Mouse (Mus musculus) midbrain, embryonic 11.5 days (tissue): Measurements from ENCODE around the gene Tor1b. TPM values are rescaled to one million over a fixed set of nuclear protein-coding genes. Genes with fewer than 3 reads are reported as not detected.

ENCODE experiments used
- ATAC-seq: fragments of 200-750 bp; cut with Nextera tagmentation; 2 replicates; pipeline ENCODE4 v1.8.0; 2017; ENCODE audit warnings: moderate TSS enrichment, moderate library complexity; ENCODE audit not compliant: low FRiP score
- DNase-seq: peaks from one replicate; pipeline ENCODE4 v3.0.0; 2015; ENCODE audit warnings: low spot score; ENCODE audit errors: missing footprints
- H3K27ac ChIP-seq: fragments of 300-500 bp; sonication (generic); 2 replicates; pipeline ENCODE4 v1.5.1; 2014; ENCODE audit warnings: low read depth, low read length
- H3K27me3 ChIP-seq: fragments of 300-500 bp; sonication (generic); 2 replicates; pipeline ENCODE4 v1.6.1; 2014; ENCODE audit warnings: mild to moderate bottlenecking, low read length, moderate library complexity, mixed read lengths; ENCODE audit not compliant: control insufficient read depth, insufficient read depth
- H3K36me3 ChIP-seq: fragments of 300-500 bp; sonication (generic); 2 replicates; pipeline ENCODE4 v1.6.1; 2014; ENCODE audit warnings: mild to moderate bottlenecking, low read length, moderate library complexity, mixed read lengths; ENCODE audit not compliant: control insufficient read depth, insufficient read depth
- H3K4me1 ChIP-seq: fragments of 300-500 bp; sonication (generic); 2 replicates; pipeline ENCODE4 v1.6.1; 2014; ENCODE audit warnings: low read length; ENCODE audit not compliant: control insufficient read depth, insufficient read depth
- H3K4me2 ChIP-seq: fragments of 300-500 bp; sonication (generic); 2 replicates; pipeline ENCODE4 v1.6.1; 2014; ENCODE audit warnings: mild to moderate bottlenecking, moderate library complexity
- H3K4me3 ChIP-seq: fragments of 300-500 bp; sonication (generic); 2 replicates; pipeline ENCODE4 v1.5.1; 2014; ENCODE audit warnings: low read depth, low read length
- H3K9ac ChIP-seq: fragments of 300-500 bp; sonication (generic); 2 replicates; pipeline ENCODE4 v1.6.1; 2014; ENCODE audit warnings: low read length
- H3K9me3 ChIP-seq: fragments of 300-500 bp; sonication (generic); 2 replicates; pipeline ENCODE4 v1.6.1; 2016; ENCODE audit warnings: low read length; ENCODE audit not compliant: control insufficient read depth
- WGBS: fragments of 180-500 bp; shearing (Covaris S2); extraction: QIAGEN DNeasy Blood & Tissue Kit; methylation state at CpG from one replicate; pipeline ENCODE4 v1.1.7; 2014; 5-methylcytosine and 5-hydroxymethylcytosine counted together
- polyA plus RNA-seq: library from polyadenylated mRNA; unstranded; fragments of >200 nt; fragmentation: Nextera tagmentation; extraction: Ambion mirVana; gene quantifications from 2 replicates; pipeline ENCODE4 v1.2.1, GENCODE M21; 2014

Tor1b gene
- polyA plus RNA-seq, 1 experiment from 2014 or later, result 19.3 TPM

GRCm38 (mm10) chr2:30990221-30990620 is 37.5 kb downstream of the Tor1b start:
- no peaks in the 10 kb centered on the region for H3K36me3 ChIP-seq
- H3K27ac ChIP-seq, result no peak overlapping the region
- H3K9me3 ChIP-seq, result no peaks in the 10 kb centered on the region
- no peaks in the 10 kb centered on the region for H3K4me1 ChIP-seq
- H3K4me2 ChIP-seq, result no peak overlapping the region
- no peaks in the 10 kb centered on the region for H3K27me3 ChIP-seq
- no peak overlapping the region for H3K4me3 ChIP-seq
- no peak overlapping the region for H3K9ac ChIP-seq
- ATAC-seq, result no peak
- no peak for DNase-seq
- 92% methylated on average over 9 of the region's 9 CpGs for WGBS

- no peak for DNase-seq
- Histone ChIP-seq H3K9ac (no peak overlapping the region), H3K27ac (no peak overlapping the region), H3K4me3 (no peak overlapping the region), H3K36me3 (no peaks in the 10 kb centered on the region), H3K4me2 (no peak overlapping the region), H3K4me1 (no peaks in the 10 kb centered on the region), H3K27me3 (no peaks in the 10 kb centered on the region), H3K9me3 (no peaks in the 10 kb centered on the region)
- no peak for ATAC-seq
- 93% methylated on average over 4 of the region's 4 CpGs for WGBS
Observed at GRCm38 (mm10) chr2:30994853-30995252, 42.1 kb downstream of the Tor1b start.

- no peaks in the 10 kb centered on the region for H3K9me3 ChIP-seq
- H3K36me3 ChIP-seq, result no peaks in the 10 kb centered on the region
- DNase-seq (no peak), ATAC-seq (no peak)
- no peak overlapping the region for H3K27ac ChIP-seq
- H3K4me1 ChIP-seq, result no peaks in the 10 kb centered on the region
- H3K27me3 ChIP-seq, result no peaks in the 10 kb centered on the region
- WGBS, result 78% methylated on average over 11 of the region's 11 CpGs
- H3K9ac ChIP-seq, result no peak overlapping the region
- H3K4me2 ChIP-seq, result no peak overlapping the region
- no peak overlapping the region for H3K4me3 ChIP-seq
Observed at GRCm38 (mm10) chr2:30995432-30995996, 42.8 kb downstream of the Tor1b start.

- Histone ChIP-seq H3K27me3 (no peaks in the 10 kb centered on the region), H3K36me3 (no peaks in the 10 kb centered on the region), H3K4me1 (no peaks in the 10 kb centered on the region), H3K27ac (no peak overlapping the region), H3K4me2 (no peak overlapping the region), H3K9ac (no peak overlapping the region), H3K9me3 (no peaks in the 10 kb centered on the region), H3K4me3 (no peak overlapping the region)
- ATAC-seq (no peak), DNase-seq (no peak)
- 77% methylated on average over 8 of the region's 8 CpGs for WGBS
Observed at GRCm38 (mm10) chr2:30998443-30999260, 45.9 kb downstream of the Tor1b start.

- Histone ChIP-seq H3K4me3 (no peak overlapping the region), H3K4me1 (no peaks in the 10 kb centered on the region), H3K4me2 (no peak overlapping the region), H3K27ac (no peak overlapping the region), H3K36me3 (no peaks in the 10 kb centered on the region), H3K27me3 (no peaks in the 10 kb centered on the region), H3K9ac (no peak overlapping the region), H3K9me3 (no peaks in the 10 kb centered on the region)
- ATAC-seq (no peak), DNase-seq (no peak)
- 94% methylated on average over 10 of the region's 10 CpGs for WGBS
Observed at GRCm38 (mm10) chr2:31002857-31003256, 50.1 kb downstream of the Tor1b start.

GRCm38 (mm10) chr2:31005453-31005852 is 52.7 kb downstream of the Tor1b start:
- WGBS, result 82% methylated on average over 2 of the region's 2 CpGs
- H3K27me3 ChIP-seq, result no peaks in the 10 kb centered on the region
- no peaks in the 10 kb centered on the region for H3K9me3 ChIP-seq
- no peak overlapping the region for H3K9ac ChIP-seq
- H3K4me2 ChIP-seq, result no peak overlapping the region
- ATAC-seq, result no peak
- no peak for DNase-seq
- H3K4me3 ChIP-seq, result no peak overlapping the region
- no peaks in the 10 kb centered on the region for H3K36me3 ChIP-seq
- no peaks in the 10 kb centered on the region for H3K4me1 ChIP-seq
- H3K27ac ChIP-seq, result no peak overlapping the region

- Histone ChIP-seq H3K36me3 (no peaks in the 10 kb centered on the region), H3K27ac (no peak overlapping the region), H3K27me3 (no peaks in the 10 kb centered on the region), H3K4me1 (no peaks in the 10 kb centered on the region), H3K4me2 (no peak overlapping the region), H3K9ac (no peak overlapping the region), H3K9me3 (no peaks in the 10 kb centered on the region), H3K4me3 (no peak overlapping the region)
- ATAC-seq (no peak), DNase-seq (no peak)
- 90% methylated on average over 5 of the region's 5 CpGs for WGBS
Observed at GRCm38 (mm10) chr2:31006434-31006833, 53.7 kb downstream of the Tor1b start.

GRCm38 (mm10) chr2:31007208-31007607 is 54.4 kb downstream of the Tor1b start:
- H3K9ac ChIP-seq, result no peak overlapping the region
- no peak overlapping the region for H3K4me3 ChIP-seq
- no peaks in the 10 kb centered on the region for H3K9me3 ChIP-seq
- H3K4me1 ChIP-seq, result no peaks in the 10 kb centered on the region
- 91% methylated on average over 5 of the region's 5 CpGs for WGBS
- DNase-seq, result no peak
- no peak overlapping the region for H3K27ac ChIP-seq
- H3K4me2 ChIP-seq, result no peak overlapping the region
- no peak for ATAC-seq
- H3K27me3 ChIP-seq, result no peaks in the 10 kb centered on the region
- H3K36me3 ChIP-seq, result no peaks in the 10 kb centered on the region
